Mouse (Mus musculus) forebrain, embryonic 10.5 days (tissue): ENCODE measurements around the gene Jade2. TPM values are rescaled to one million over a fixed set of nuclear protein-coding genes. Genes with fewer than 3 reads are reported as not detected.
A peak's percentile ranks its signal among the peaks of the same experiment; 100 is the strongest.

Source experiments
- DNase-seq: peaks from one replicate; pipeline ENCODE4 v3.0.0-alpha.2; 2017; ENCODE audit warnings: low spot score; ENCODE audit errors: extremely low spot score
- H3K27ac ChIP-seq: fragments of 300-500 bp; sonication (generic); 2 replicates; pipeline ENCODE4 v1.5.1; 2016; ENCODE audit warnings: mild to moderate bottlenecking
- H3K27me3 ChIP-seq: fragments of 300-500 bp; sonication (generic); 2 replicates; pipeline ENCODE4 v1.6.1; 2016; ENCODE audit warnings: mild to moderate bottlenecking; ENCODE audit not compliant: poor library complexity, severe bottlenecking
- H3K36me3 ChIP-seq: fragments of 300-500 bp; sonication (generic); replicated peaks from 2 replicates; pipeline ENCODE4 v1.6.1; 2016; ENCODE audit warnings: mild to moderate bottlenecking, moderate library complexity
- H3K4me1 ChIP-seq: fragments of 300-500 bp; sonication (generic); 2 replicates; pipeline ENCODE4 v1.6.1; 2016
- H3K4me3 ChIP-seq: fragments of 300-500 bp; sonication (generic); 2 replicates; pipeline ENCODE4 v1.5.1; 2016; ENCODE audit warnings: mild to moderate bottlenecking, moderate library complexity
- H3K9me3 ChIP-seq: fragments of 300-500 bp; sonication (generic); 2 replicates; pipeline ENCODE4 v1.6.1; 2016; ENCODE audit warnings: mild to moderate bottlenecking, moderate library complexity
- WGBS: fragments of 180-500 bp; shearing (Covaris S2); methylation state at CpG from one replicate; pipeline ENCODE4 v1.1.7; 2016; 5-methylcytosine and 5-hydroxymethylcytosine counted together
- polyA plus RNA-seq: library from polyadenylated mRNA; unstranded; fragments of >200 nt; fragmentation: Nextera tagmentation; extraction: Ambion mirVana; gene quantifications from 2 replicates; pipeline ENCODE4 v1.2.1, GENCODE M21; 2016

The Jade2 gene
- polyA plus RNA-seq, 1 experiment from 2014 or later, result 0.64 TPM

DNA sequence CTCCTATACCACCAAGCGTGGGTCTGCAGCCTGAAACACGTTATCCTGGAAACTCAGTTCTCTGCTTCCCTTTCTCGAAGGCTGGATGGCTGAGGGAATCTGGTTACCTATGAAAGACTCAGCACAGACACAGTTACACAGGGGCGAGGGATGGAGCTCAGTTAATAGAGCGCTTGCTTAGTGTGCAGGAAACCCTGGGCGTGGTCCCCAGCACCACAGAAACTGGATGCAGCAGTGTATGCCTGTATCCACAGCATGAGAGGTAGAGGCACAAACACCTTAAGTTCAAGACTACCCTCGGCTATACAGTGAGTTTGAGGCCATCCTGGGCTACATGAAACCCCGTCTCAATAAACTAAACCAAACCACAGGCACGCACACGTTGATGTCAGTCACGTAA, 17.5 kb downstream of the Jade2 start:
- H3K27ac ChIP-seq, result no peak overlapping the region
- H3K4me1 ChIP-seq, result peaks cover 5% of the 10 kb centered on the region; the same call in 1 of the 2 replicates
- H3K4me3 ChIP-seq, result no peak overlapping the region
- DNase-seq, result no peak
- 83% methylated on average over 11 of the region's 11 CpGs for WGBS
- no peaks in the 10 kb centered on the region for H3K36me3 ChIP-seq
- H3K9me3 ChIP-seq, result no peaks in the 10 kb centered on the region
- no peaks in the 10 kb centered on the region for H3K27me3 ChIP-seq

DNA sequence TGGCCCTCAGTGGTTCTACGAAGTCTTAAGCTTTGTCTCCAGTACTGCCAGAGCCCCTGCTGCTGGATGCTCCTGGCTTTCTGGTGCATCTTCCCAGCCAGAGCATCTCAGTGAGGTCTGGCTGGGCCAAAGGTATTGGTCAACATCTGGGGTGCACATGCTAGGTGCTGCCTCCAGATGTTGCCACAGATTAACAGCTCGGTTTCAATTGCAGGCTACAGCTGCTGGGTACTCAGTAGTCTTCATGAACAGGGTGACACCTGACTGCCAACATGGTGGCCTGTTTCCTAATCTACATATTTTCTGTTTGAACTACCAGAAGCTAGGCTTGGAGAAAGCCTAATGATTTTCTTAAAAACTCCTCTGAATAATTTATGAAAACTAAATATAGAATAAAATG, 18.3 kb downstream of the Jade2 start:
- H3K4me3 ChIP-seq, result no peak overlapping the region
- H3K36me3 ChIP-seq, result no peaks in the 10 kb centered on the region
- WGBS, result 70% methylated on average over 2 of the region's 2 CpGs
- no peak for DNase-seq
- H3K27ac ChIP-seq, result no peak overlapping the region
- no peaks in the 10 kb centered on the region for H3K27me3 ChIP-seq
- no peaks in the 10 kb centered on the region for H3K9me3 ChIP-seq
- peaks cover 5% of the 10 kb centered on the region; the same call in 1 of the 2 replicates for H3K4me1 ChIP-seq

DNA sequence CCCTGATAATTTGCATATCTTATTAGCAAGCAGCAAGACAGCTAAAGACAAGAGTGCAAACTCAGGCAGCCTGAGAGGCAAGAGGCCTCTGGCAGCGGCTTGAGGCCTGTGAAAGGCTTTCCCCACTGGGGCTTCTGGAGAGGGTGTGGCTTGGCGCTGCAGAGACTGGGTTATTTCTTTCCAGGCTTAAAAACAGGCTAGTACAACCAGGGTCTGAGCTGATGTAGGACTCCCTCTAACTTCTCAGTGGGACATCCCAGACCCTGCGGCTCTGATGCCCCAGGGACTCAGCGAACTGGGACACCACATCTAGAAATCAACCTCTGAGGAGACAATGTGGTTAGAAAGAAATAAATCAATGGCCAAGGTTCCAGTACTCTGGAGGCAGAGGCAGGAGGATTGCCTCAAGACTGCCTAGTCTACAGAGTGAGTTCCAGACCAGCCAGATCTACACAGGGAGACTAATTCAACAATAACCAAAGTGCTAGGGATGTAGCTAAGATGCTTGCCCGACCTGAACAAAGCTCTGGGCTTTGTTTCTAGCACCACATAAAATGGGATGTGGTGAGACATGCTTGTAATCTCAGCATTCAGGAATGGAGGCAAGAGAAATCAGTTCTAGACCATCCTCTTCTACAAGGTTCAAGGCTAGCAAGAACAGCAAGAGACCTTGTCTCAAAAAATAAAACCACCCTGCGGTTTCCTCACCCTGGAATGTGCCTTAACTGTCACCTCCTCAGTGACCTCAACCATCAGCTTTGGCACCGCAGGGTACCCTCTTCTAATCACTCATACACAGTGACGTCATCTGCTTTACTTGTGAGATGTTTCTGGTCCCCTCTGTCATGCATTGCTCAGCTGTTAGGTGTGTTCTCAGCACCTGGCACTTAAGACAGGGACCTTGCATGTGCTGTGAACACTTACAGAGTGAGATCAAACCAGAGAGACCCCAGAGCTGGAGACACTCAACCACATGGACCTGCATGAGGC, 20.0 kb downstream of the Jade2 start:
- no peak overlapping the region for H3K27ac ChIP-seq
- H3K36me3 ChIP-seq, result no peaks in the 10 kb centered on the region
- H3K4me1 ChIP-seq, result peaks cover 12% of the 10 kb centered on the region
- no peaks in the 10 kb centered on the region for H3K27me3 ChIP-seq
- no peak overlapping the region for H3K4me3 ChIP-seq
- no peaks in the 10 kb centered on the region for H3K9me3 ChIP-seq
- WGBS, result 81% methylated on average over 8 of the region's 8 CpGs
- no peak for DNase-seq

DNA sequence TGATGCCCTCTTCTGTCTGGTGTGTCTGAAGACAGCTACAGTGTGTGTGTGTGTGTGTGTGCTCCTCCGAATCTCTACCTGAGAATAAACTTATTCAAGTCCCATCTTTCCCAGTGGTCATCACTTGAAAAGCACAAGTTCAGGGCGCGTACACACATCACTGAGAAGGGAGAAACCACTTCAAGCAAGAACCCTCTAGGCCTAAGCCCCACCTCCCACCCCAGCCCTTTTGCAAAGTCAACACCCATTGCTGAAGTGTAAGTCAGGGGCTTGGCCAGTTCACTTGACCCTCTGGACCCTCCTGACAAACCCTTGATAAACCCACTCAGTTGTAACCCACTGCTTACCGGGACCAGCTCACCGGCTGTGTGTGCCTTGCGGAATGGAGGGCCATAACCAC, 20.9 kb downstream of the Jade2 start:
- 89% methylated on average over 6 of the region's 6 CpGs for WGBS
- Histone ChIP-seq H3K27ac (no peak overlapping the region), H3K4me1 (peaks cover 16% of the 10 kb centered on the region), H3K9me3 (no peaks in the 10 kb centered on the region), H3K36me3 (no peaks in the 10 kb centered on the region), H3K27me3 (no peaks in the 10 kb centered on the region), H3K4me3 (no peak overlapping the region)
- no peak for DNase-seq

DNA sequence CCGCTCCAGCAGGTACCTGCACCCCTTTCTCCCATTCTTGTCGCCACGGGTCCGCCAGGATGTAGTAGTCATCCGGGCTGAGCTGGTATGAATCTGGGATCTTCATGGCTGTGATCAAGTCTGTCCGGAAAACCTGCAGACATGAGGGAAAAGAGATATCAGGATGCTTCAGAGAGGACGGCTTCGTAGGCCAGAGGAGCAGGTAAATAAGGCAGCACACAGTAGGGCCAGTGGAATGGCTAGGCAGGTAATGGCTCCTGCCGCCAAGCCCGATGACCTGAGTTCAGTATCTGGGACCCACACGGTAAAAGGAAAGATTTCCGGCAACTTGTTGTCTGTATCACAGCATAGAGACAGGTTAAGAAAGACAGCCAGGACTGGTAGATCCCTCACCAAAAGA, 21.9 kb downstream of the Jade2 start:
- no peak for DNase-seq
- Histone ChIP-seq H3K27ac (no peak overlapping the region), H3K27me3 (no peaks in the 10 kb centered on the region), H3K9me3 (no peaks in the 10 kb centered on the region), H3K4me3 (no peak overlapping the region), H3K4me1 (peaks cover 16% of the 10 kb centered on the region), H3K36me3 (no peaks in the 10 kb centered on the region)
- WGBS, result 95% methylated on average over 12 of the region's 12 CpGs

DNA sequence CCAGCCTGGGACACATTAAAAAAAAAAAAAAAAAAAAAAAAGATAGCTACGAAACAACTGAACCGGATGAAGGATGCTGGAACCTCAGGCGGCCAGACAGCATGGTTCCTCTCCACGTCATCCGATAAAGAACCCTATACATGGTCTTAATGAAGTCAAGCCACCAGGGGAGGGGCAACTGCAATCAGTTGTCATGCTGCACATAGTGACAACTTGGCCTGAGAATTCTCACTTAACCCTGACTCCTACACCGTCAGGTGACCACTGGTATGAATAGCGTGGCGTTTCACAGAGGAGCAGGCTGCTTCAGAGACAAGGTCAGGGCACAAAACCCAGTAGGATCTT, 23.4 kb downstream of the Jade2 start:
- H3K27ac ChIP-seq, result no peak overlapping the region
- peaks cover 16% of the 10 kb centered on the region for H3K4me1 ChIP-seq
- H3K27me3 ChIP-seq, result no peaks in the 10 kb centered on the region
- no peak overlapping the region for H3K4me3 ChIP-seq
- no peaks in the 10 kb centered on the region for H3K9me3 ChIP-seq
- WGBS, result 94% methylated on average over 8 of the region's 8 CpGs
- DNase-seq, result no peak
- no peaks in the 10 kb centered on the region for H3K36me3 ChIP-seq

DNA sequence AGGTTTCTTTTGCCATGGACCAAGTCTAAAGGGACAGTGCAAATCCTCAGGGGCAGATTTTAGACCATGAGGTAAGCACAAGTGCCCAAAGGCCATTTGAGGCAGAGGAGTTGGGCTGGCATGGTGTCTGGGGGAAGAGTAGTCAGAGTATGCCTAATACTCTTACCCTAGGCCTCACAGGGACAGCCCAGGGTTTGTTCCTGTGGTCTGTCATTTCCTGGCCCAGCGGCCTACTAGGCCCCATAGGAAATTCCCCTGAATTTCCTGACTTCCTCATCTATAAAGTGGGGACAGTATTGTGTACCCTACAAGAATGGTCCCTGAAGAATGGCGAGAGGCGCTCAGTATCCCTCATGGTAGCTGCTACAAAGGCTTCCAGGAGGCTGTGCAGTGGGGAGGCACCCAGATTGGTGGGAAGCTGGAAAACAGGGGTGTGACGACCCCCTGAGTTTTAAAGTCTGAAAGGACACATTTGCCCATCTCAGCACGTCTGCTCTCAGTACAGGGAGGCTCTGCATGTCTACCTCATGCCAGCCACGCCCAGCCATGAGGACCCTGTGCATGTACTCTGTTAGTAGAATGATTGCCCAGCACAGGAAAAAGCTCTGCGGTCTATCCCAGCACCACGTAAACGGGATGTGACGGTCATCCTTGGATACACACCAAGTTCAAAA, 23.9 kb downstream of the Jade2 start:
- no peaks in the 10 kb centered on the region for H3K9me3 ChIP-seq
- H3K36me3 ChIP-seq, result no peaks in the 10 kb centered on the region
- no peak overlapping the region for H3K4me3 ChIP-seq
- 94% methylated on average over 10 of the region's 10 CpGs for WGBS
- no peak for DNase-seq
- H3K27me3 ChIP-seq, result no peaks in the 10 kb centered on the region
- peaks cover 16% of the 10 kb centered on the region for H3K4me1 ChIP-seq
- no peak overlapping the region for H3K27ac ChIP-seq

DNA sequence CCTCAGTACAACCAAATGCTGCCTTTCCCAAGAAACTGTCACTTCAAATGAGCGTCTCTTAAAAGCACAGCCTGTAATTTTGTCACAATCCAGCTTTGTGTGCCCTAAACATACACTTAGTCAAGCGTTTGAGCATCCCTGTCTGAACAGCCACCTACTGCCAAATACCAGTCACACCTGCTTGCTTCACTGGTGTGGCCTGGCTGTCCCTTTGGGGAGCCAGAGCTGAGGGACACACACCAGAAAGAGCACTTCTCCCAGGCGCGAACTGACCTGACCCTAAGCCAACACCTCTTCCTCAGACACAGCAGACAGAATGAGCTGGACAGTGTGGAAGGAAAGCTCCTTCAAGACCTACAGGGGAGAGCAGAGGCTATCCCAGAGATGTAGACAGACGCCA, 24.5 kb downstream of the Jade2 start:
- Histone ChIP-seq H3K27ac (no peak overlapping the region), H3K27me3 (no peaks in the 10 kb centered on the region)
- WGBS, result 78% methylated on average over 5 of the region's 5 CpGs

DNA sequence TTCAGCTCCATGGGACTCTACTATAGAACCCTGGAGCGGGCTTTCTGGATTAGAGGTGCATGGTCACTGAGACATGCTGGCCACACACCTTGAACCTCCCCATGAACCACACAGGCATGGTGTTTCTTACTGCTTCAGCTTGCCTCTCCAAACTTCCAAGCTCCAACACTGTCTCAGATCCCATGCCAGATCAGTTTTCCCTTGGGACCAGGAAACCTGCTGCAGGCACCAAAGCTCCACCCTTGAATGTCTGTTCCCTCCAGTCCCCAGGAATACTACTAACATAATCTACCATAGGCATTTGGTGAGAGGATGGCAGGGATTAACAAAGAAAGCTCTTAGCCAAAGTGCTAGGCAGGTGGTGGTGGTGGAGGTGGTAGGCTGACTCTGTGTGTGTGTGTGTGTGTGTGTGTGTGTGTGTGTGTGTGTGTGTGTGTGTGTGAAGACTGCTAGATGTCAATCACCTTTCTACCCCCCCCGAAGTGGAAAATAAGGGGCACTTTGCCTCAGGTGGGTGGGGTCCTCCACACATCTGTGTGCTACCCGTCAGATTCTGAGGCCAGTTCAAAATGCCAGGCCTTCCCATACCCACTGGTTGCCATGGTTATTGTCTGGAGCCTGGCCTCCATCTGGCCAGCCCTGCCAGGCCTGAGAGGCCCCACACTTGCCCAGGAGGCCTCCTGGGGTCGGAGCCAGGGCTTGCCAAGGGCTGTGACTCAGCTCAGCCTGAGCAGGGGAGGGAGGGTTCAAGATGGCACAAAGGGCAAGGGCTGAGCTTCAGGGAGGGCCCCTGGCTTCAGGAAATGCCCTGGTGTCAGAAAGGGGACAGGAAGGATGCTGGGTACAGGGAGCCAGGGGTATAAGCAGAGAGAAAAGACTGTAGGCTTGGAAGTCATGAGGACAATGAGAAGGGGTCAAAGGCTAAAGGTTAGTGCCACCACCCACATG, 25.2 kb downstream of the Jade2 start:
- 82% methylated on average over 4 of the region's 4 CpGs for WGBS
- Histone ChIP-seq H3K9me3 (no peaks in the 10 kb centered on the region), H3K27me3 (no peaks in the 10 kb centered on the region), H3K4me3 (no peak overlapping the region), H3K27ac (peak overlapping the region; percentile 56), H3K4me1 (peaks cover 15% of the 10 kb centered on the region), H3K36me3 (no peaks in the 10 kb centered on the region)
- DNase-seq, result no peak

More for the DNA sequence above, 24.5 kb downstream of the Jade2 start:
- DNase-seq, result no peak
- Histone ChIP-seq H3K9me3 (no peaks in the 10 kb centered on the region), H3K4me3 (no peak overlapping the region), H3K4me1 (peaks cover 16% of the 10 kb centered on the region), H3K36me3 (no peaks in the 10 kb centered on the region)

DNA sequence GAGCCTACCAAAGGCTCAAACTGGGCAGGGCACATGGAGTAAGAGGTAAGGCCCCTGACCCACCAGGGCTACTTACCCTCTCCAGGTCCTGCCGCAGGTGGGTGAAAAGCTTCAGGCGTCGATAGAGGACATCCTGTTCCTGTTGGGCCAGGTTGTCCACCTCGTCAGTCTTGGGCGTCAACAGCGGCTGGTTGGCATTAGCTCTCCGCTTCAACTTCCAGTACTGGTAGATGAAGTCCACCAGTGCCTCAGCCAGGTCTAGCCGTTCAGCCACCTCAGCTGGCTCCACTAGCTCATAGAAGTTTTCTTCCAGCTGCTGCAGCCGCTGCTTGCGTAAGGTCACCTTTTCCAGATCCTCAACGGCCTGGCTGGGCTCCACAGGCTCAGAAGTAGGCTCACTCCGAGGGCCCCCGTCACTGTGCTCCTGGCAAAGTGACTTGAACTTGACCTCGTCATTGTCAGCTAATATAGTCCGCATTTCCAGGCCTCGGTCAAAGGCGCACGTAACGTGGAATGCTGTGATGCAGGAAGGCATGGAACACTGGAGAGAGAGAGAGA, 32.5 kb downstream of the Jade2 start:
- no peak for DNase-seq
- H3K9me3 ChIP-seq, result no peaks in the 10 kb centered on the region
- H3K27me3 ChIP-seq, result no peaks in the 10 kb centered on the region
- peaks cover 14% of the 10 kb centered on the region for H3K4me1 ChIP-seq
- H3K36me3 ChIP-seq, result peaks cover 8% of the 10 kb centered on the region; the same call in 1 of the 2 replicates
- 94% methylated on average over 19 of the region's 19 CpGs for WGBS
- H3K27ac ChIP-seq, result no peak overlapping the region
- H3K4me3 ChIP-seq, result no peak overlapping the region

DNA sequence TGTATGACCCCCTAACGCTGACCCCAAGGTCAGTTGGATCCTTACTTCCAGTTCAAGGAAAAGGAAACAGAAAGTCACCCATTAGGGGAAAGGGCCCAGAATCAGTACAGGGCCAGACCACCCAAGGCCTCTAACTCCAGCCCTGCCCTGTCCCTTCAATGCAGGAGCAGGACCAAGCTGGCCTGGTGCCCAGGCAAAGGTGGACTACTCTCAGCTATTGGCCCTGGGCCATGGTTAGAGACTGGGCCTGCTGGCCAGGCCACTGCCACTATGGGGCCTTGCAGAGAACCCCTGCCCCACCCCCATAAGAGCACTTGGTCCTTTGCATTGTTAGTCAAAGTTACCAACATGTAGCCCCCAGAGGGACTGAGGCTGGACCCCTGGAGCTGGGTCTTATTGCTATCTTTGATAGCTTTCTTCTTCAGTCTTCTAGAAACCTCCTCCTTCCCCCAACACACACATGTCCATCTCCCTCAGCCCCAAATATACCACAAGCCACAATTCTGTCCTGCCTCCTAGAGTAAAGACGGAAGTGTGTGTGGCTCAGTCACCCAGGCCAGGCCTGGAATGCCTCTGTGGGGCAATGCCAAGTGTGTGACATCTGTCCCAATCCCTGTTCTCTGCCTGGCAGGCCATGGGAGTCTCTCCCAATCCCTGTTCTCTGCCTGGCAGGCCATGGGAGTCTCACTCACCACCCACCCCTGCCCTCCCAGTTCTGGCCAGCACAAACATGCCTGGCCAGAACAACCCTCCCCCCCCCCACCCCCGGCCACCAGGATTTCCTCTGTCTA, 33.3 kb downstream of the Jade2 start:
- DNase-seq, result no peak
- no peaks in the 10 kb centered on the region for H3K27me3 ChIP-seq
- H3K4me3 ChIP-seq, result no peak overlapping the region
- no peak overlapping the region for H3K27ac ChIP-seq
- WGBS, result 85% methylated on average over 3 of the region's 3 CpGs
- H3K9me3 ChIP-seq, result no peaks in the 10 kb centered on the region
- peaks cover 8% of the 10 kb centered on the region; the same call in 1 of the 2 replicates for H3K36me3 ChIP-seq
- H3K4me1 ChIP-seq, result peaks cover 14% of the 10 kb centered on the region
